Mouse (Mus musculus) kidney, postnatal 10 days (tissue): ENCODE measurements around the gene Cactin.
A peak's percentile ranks its signal among the peaks of the same experiment; 100 is the strongest.

ENCODE experiments used
- DNase-seq: peaks from one replicate; pipeline ENCODE4 v3.0.0; 2021; ENCODE audit warnings: mixed read lengths

The Cactin gene

DNA sequence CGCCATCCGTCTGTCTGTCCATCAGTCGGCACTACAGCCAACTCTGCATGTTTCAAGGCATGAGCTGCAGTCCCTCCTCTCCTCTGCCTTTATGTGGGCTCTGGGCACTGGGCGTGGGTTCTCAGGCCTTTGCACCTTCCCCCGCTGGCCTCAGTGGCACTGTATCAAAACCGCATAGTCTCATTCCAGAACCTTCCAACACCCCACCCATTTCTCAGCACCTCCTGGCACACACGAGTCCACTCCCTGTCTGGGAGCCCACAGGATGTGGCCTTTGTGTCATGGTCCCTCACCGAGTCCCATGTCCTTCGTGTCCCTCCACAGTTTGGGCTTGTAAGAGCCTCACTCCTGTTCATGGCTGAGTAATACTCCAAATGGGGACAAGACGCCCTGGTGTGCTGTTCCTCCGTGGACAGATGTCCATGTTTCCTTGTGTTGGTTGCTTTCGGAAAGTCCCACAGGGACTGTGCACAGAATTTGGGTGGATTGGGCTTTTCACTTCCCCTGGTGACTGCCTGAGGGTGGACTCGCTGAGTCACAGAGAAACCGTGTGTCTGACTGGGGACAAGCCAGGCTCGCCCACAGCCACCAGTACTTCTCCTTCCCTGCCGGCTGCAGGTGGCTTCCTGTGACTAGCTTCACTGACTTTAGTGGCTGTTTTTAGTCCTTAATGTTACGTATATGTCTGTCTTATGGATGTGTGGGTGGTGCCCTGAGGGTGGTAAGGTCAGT is 22.4 kb upstream of the Cactin start:
- no peak for DNase-seq

DNA sequence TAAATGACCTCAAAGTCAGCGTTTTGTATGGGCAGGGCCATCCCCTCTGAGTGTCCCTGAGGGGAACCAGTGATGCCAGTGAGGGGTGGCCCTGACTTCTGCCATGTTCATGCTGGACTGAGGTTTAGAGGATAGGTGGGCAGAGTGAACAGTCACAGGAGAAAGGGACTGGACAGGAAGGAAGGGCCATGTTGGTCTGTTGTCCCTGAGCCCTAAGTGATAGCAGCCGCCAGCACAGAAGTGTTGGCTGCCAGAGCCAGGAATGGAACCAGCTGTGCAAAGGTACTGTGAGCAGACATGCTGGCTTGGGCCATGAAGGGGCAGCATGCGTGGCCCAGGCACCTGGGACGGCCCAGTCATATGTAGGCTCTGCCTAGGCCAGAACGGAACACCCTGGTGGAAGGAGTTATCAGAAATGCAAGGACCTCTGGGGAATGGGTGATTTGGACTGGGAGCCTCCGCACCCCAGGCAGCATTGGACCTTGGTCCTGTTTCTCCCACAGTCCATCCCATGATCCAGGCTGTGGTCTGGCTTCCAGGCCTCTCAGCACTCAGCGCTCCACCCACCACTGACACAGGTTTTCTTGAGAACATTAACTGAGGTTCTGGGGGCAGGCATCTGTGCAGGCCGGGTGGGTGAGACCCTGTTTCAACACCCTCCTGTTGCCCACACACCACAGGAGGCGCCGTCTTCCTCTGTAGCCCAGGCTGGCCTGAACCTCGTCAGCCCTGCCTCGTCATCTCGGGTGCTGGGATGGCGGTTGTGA is 21.1 kb upstream of the Cactin start:
- peak; percentile 74 for DNase-seq

DNA sequence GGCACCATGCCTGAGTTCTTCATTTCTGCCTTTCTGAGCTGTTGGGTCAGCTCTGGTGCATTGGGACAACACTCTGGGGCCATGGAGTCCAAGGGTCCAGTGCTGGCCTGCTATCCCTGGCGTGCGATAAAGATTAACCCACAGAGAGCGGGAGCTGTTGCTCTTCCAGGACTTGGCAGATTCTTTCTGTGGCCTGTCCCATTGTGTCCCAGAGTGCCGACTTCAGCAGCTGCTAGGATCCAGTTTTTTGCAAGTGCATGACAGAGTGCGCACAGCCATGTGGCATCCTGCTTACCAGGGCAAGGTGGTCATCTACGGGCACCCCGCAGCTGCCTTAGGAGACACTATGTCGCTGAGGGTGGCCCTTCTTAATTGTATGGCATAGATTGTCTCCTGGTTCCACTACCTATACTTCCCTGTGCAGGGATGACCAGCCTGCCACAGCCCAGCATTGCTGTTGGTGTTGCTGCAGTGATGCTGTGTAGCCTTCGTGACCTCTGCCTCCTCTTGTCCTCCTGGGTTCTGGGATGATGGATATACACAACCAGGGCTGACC is 20.5 kb upstream of the Cactin start:
- peak; percentile 66 for DNase-seq

DNA sequence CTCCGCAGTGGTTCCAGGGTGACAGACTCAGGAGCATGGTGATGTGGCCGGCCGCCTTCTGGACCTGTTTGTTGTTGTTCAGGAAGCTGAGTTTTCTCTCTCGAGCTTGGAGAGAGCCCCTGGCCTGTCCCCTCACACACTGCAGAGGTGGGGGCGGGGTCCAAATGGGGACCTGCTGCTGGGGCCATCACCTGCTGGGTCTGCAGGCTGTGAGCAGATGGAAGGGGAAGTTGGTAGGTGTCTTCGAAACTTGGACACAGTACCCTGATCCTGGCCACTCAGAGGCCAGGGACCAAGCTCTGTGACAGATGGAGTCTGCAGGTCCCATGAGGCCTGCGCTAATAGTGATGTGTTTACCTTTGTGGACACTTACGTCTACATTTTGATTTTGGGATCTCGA is 19.6 kb upstream of the Cactin start:
- DNase-seq = no peak

DNA sequence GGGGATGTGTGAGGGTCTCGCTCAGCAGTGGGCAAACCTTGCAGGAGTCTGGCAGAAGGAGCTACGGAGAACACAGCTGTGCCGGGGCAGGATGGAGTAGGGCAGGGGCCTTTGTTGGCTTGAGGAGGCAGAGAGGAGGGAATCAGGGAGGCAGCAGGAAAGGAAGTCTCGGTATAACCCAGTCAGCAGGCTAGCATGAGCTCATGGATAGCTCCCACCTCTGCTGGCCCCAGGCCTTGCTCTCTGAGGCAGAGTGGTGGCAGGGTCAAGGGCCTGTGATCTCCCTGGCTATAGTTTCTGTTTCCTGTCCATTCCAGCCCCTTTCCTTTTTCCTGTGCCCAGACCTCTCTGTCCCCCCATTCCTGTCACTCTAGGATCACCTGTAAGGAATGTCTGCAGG is 18.6 kb upstream of the Cactin start:
- DNase-seq = peak; percentile 57

DNA sequence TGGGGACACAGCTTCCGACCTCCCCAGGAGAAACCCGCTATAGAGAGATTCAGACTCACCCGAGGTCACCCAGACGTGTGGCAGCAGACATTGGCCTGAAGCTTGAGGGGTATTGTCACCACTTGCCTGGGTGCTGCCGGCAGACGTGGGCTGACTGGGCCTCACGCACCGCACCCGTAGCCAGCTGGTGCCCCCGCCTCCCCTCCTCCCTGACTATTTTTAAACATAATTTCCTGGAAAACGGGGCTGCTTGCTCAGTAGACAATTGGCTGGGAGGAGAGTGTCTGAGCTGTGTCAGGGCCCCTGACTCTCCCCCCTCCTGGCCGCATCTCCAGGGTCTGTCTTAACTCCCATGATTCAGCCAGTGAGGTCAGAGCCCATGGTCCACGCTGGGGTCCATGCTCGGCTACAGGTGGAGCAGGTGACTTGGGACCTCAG is 18.1 kb upstream of the Cactin start:
- peak; percentile 57 for DNase-seq

DNA sequence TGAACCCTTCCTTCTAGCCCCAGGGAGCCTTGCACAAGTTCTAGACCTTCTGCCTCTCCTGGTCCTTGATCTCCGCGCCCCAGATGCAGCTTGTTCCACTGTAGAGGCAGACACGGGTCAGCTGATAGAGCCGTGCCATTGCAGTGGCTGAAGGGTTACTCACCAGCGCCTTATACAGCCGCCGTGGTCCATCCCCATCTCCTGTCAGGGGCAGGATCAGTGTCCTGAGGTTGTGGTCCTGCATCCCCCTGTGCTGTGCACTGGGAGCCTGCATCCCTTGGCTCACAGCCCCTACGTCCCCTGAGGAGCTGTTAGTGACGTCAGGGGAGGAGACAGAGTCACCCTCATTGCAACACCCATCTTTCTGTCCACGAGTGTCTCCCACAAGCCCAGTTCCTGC is 17.6 kb upstream of the Cactin start:
- no peak for DNase-seq

DNA sequence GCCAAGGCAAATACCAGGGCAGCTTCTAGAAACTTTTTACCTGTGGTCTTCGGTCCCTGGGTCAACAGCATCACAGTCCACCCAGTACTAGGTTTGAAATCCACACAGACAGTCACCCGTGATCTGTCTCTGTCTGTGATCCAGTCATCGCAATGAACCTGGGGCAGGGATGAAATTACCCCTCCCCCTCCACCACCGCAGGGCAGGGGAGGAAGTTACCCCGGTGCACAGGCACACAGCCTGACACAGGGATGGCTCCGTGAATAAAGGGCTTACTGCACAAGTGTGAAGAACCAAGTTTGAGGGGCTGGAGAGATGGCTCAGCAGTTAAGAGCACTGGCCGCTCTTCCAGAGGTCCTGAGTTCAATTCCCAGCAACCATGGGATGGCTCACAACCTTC is 17.1 kb upstream of the Cactin start:
- DNase-seq = no peak

DNA sequence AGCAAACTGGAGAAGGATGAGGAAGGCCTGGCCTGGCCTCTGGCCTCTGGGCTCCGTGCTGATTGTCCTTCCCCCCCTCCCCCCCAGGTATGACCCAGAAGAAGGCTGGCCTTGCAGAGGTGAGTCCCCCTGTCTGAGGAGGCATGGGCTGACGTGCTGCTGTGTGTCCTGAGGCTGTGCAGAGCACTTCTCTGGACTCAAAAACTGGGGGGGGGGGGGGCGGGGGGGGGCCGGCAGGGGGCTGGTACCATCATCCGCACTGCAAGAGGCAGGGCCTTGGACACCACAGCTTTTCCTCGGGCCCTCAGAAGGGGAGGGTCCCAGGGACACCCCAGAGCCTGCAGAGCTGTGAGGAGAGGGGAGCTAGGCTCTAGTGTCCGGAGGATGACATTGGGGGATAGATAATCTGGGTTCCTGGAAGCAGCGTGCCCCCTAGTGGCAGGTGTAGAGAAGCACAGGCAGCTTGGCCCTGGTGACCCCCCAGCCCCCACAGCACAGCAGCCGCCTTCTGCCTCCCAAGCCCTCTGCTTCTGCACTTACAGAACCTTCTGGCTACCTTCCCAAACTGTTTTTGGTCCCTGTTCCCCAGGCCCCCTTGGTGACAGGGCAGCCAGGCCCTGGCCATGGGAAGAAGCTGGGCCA is 16.2 kb upstream of the Cactin start:
- DNase-seq = peak; percentile 69

DNA sequence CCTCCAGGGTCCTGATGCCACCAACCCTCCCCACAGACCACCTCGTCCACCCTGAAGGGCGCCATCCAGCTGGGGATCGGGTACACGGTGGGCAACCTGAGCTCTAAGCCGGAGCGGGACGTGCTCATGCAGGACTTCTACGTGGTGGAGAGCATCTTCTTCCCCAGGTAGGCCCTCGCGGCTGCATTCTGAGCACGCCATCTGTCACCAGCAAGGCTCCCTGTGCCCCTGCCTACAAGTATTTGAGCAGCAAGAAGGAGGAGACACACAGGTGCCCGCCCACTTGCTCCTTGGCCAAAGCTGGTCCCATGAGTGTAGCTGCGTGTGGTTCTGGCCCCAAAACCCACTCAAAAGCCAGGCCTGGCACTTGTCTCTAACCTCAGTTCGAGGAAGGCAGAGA is 15.2 kb upstream of the Cactin start:
- no peak for DNase-seq

DNA sequence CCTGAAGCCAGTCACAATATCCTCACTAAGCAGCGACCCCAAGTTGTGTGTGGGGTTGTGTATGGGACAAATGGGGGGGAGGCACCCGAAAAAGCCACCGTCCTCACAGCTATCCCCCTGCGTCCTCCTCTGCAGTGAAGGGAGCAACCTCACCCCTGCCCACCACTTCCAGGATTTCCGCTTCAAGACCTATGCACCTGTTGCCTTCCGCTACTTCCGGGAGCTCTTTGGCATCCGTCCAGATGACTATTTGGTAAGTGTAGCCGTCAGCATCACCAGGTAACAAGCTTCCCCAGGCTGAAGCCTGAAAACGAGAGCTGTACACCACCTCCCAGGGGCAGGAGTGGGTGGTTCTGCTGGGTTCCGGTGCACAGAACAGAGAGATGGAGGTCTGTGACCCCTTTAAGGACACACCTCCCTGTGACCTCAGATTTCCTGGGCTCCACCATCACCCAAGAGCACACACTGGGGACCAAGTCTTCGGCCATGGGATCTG is 14.7 kb upstream of the Cactin start:
- DNase-seq = no peak

DNA sequence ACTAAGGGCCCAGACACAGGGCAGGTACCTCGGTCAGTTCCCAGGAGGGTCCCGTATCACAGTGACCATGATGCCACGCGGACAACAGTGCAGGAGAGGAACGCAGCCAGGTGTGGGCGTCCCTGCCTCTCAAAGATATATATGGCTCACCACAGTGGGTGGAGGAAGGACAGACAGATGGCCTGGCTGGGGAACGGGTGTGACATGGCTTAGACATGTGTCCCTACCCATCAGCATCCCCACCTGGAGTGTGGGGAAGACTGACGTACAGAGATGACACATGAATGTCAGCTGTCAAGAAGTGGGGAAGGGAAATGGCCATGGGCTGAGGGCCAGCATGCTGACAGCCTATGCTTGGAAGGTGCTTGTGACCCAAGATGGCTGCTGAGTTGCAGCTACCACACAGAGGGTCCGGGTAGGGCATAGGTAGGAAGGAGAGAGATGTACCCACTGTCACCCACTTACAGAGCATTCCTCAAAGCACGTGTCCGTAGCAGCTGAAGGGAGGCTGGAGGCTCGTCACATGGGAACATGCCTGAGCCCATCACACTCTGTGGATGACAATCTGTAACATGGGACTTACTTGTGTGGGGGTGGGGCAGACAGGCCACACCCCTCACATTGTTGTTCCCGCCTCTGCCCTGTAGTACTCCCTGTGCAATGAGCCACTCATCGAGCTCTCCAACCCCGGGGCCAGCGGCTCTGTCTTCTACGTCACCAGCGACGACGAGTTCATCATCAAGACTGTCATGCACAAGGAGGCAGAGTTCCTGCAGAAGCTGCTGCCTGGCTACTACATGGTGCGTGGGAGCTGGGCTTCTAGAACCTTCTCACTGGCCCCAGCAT is 13.8 kb upstream of the Cactin start:
- DNase-seq = no peak

DNA sequence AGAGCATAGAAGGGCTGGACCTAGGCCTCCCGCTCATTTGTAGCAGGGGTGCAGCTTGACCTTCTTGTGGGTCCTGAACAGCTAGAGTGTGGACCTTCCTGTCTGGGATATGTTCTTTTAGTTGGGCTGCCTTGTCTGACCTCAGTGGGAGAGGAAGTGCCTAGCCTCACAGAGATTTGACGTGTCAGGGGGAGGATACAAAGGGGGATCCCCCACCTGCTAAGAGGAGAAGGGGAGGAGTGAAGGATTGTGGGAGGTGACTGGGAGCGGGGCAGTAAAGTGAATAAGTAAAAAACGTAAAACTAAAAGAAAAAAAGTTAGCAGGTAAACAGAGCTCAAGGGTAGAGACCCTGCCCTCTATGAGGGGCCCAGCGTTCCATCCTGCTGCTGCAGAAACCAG is 11.3 kb upstream of the Cactin start:
- no peak for DNase-seq

DNA sequence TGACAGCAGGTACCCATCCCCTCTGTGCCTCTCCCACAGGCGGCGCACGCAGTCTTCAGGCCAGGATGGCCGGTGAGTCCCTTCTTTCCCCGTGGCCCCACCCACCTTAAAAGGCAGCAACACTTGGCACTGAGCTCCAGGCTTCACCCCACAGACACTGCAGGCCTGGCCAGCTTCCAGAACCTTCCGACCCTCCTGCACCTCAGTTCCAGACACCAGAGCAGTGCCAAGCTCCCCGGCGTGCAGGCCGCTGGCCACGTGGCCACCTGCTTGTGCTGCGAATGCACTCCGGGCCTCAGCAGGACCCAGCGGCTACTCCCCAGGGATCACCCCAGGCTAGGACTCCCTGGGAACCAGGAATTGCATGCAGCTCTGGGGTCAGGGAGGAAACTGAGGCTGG is 7.3 kb upstream of the Cactin start:
- DNase-seq = no peak

DNA sequence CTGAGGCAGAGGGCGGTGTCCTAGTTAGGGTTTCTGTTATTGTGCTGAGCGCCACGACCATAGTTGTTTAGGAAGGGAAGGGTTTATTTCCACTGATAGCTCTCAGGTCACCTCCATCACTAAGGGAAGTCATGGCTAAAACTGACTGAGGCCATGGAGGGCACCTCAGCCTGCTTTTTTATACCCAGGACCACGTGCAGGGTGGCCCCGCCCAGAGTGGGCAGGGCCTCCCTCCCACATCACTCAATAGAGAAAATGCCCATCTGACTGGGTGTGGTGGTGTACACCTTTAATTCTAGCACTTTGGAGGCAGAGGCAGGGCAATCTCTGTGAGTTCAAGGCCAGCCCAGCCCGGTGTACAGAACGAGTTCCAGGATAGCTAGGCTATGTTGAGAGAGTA is 6.7 kb upstream of the Cactin start:
- no peak for DNase-seq

DNA sequence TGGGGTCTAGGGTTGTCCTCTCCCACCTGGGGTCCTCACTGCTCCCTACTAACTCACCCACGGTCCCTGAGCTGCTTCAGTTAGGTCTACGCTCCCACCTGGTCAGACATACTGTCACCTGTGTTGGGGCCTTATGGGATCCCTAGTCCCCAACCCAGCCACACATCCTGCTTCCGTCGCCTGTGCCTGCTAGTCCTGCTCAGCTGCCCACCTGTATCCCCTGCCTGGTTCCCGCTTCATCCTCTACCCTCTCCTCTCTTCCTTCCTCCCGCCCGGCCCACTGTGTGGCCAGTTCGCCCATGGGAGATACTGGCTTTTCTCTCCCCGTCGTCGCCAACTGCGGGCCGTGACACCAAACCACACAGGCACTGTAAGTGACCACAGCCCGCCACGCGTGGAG is 5.3 kb upstream of the Cactin start:
- no peak for DNase-seq

DNA sequence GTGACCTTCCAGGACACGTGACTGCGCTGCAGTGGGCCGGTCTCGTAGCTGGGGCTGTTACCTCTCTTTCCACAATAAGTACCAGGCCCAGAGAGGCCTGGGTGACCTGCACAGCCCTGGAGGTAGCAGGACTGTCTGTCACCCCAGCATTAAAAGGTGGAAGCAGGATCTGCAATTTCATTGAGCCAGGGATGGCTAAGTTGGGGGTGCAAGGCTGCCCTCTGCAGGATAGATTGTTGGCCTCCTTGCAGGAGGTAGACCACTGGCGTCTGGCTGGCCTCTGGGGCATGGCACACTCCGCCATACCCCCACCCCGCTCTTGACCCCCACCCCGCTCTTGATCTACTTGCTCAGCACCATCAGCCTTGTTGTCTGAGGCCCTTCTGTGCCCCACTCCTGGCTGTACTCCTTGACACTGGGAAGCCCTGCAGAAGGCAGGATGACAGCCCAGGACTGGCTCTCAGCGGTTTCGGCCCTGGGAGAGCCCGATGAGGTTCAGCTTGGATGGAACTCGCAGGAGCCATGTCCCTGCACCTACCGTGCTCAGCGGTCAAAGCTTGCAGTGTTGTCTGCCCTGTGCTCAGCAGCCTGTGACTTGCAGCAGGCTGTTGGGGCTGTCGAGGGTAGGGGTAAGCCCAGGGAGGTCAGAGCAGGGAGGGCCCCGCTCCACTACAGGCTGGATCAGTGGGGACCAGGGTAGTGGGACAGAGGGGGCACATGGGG is 4.4 kb upstream of the Cactin start:
- peak; percentile 72 for DNase-seq

DNA sequence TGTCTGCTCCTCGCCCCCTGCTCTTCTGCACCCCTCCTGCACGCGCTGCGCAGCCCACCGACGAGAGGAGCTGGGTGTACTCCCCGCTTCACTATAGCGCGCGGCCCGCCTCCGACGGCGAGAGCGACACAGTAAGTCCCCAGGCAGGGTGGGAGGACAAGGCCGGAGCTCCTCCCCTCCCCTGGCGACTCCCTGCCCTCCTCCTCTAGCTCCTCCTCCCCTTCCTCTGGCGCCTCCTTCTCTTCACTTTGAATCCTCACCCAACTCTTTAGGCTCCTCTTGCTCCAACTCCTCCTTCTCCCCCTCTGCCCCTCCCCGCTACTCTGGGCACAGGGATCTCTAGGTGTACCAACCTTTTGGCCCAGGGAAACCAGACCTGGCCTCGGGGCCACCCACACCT is 3.6 kb upstream of the Cactin start:
- peak; percentile 85 for DNase-seq

DNA sequence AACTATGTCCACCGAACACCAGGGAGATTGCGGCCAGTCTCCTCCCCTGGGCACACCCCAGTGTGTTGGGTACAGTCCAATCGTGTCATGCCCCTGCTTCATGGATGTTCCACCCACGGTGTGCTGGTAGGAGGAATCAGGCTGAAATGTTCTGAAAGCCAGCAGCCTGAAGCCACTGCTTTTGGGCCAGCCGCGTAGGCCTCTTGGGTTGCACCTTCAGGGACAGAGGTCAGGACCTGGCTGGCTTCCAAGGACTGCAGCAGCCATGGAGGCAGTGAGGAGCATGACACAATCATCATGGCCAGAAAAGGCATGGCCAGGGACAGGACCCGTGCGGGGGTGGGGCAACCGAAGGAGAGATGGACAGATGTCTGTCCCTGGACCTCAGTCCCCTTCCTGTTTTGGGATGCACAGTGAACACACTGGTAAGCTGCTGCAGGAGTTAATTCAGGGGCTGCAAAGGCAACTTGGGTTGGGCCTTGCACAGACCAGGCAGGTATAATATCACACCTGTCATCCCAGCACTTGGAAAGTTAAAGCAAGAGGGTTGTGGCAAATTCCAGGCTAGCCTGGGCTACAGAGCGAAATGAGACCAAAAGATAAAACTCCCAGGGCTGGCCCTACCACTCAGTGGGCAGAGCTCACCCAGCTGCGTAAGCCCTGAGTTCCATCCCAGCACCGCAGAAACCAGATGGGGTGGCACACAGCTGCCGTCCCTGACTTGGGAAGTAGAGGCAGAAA is 2.1 kb upstream of the Cactin start:
- DNase-seq = peak; percentile 73

DNA sequence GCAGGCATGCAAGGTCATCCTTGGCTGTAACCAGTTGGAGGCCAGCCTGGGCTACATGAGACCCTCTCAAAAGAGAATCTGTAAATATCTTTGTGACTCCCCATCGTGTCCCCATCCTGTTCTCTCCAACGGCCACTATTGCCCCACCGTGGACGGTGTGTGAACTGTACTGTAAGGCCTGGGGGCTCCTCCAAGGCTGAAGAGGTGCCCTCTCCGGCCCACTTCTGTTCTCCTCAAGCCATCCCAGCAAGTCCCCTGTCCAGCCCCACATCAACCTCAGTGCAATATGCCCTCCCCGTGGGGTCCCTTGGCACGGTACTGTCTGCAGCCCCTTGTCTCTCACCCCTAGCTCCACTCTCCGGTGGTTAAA is 1.6 kb upstream of the Cactin start:
- no peak for DNase-seq
